Mouse (Mus musculus): ENCODE measurements around the gene Plekha6. TPM values are rescaled to one million over a fixed set of nuclear protein-coding genes. Genes with fewer than 3 reads are reported as not detected.

The Plekha6 gene
- polyA plus RNA-seq, 1 experiment from 2014 or later = 17.7 TPM

- Histone ChIP-seq H3K27ac (ENCODE audit: low read length) (no peak overlapping the region), H3K4me2 (ENCODE audit: low read depth, low read length) (no peak overlapping the region), H3K36me3 (ENCODE audit: control insufficient read depth, insufficient read depth, low read length) (no peaks in the 10 kb centered on the region), H3K4me3 (replicated peaks; ENCODE audit: low read length) (no peak overlapping the region), H3K27me3 (ENCODE audit: control insufficient read depth, insufficient read depth, low read length) (no peaks in the 10 kb centered on the region), H3K4me1 (ENCODE audit: control insufficient read depth, insufficient read depth, low read length) (no peaks in the 10 kb centered on the region), H3K9ac (ENCODE audit: low read length) (no peak overlapping the region), H3K9me3 (replicated peaks; ENCODE audit: control insufficient read depth, low read length) (no peaks in the 10 kb centered on the region)
- ATAC-seq (ENCODE audit: insufficient read depth, low FRiP score) = no peak
- WGBS = 37% methylated on average over 6 of the region's 6 CpGs
Measured at GRCm38 (mm10) chr1:133175150-133175549, 11.1 kb downstream of the Plekha6 start.

- 42% methylated on average over 8 of the region's 8 CpGs for WGBS
- ATAC-seq (ENCODE audit: insufficient read depth, low FRiP score) = no peak
- no peaks in the 10 kb centered on the region for H3K36me3 ChIP-seq (ENCODE audit: control insufficient read depth, insufficient read depth, low read length)
- H3K9ac ChIP-seq (ENCODE audit: low read length) = no peak overlapping the region
- H3K4me3 ChIP-seq (replicated peaks; ENCODE audit: low read length) = no peak overlapping the region
- H3K4me2 ChIP-seq (ENCODE audit: low read depth, low read length) = no peak overlapping the region
- no peaks in the 10 kb centered on the region for H3K9me3 ChIP-seq (replicated peaks; ENCODE audit: control insufficient read depth, low read length)
- peaks cover under 1% of the 10 kb centered on the region; the same call in 1 of the 2 replicates for H3K4me1 ChIP-seq (ENCODE audit: control insufficient read depth, insufficient read depth, low read length)
- no peaks in the 10 kb centered on the region for H3K27me3 ChIP-seq (ENCODE audit: control insufficient read depth, insufficient read depth, low read length)
- peak overlapping the region; percentile 20; the same call in 1 of the 2 replicates for H3K27ac ChIP-seq (ENCODE audit: low read length)
Measured at GRCm38 (mm10) chr1:133177480-133178172, 13.6 kb downstream of the Plekha6 start.

GRCm38 (mm10) chr1:133178732-133179440 lies 14.9 kb downstream of the Plekha6 start:
- Histone ChIP-seq H3K36me3 (ENCODE audit: control insufficient read depth, insufficient read depth, low read length) (no peaks in the 10 kb centered on the region), H3K4me3 (replicated peaks; ENCODE audit: low read length) (no peak overlapping the region), H3K9me3 (replicated peaks; ENCODE audit: control insufficient read depth, low read length) (no peaks in the 10 kb centered on the region), H3K9ac (ENCODE audit: low read length) (peak overlapping the region; percentile 15), H3K4me1 (ENCODE audit: control insufficient read depth, insufficient read depth, low read length) (peaks cover 9% of the 10 kb centered on the region; the same call in 1 of the 2 replicates), H3K27ac (ENCODE audit: low read length) (peak overlapping the region; percentile 20), H3K4me2 (ENCODE audit: low read depth, low read length) (no peak overlapping the region), H3K27me3 (ENCODE audit: control insufficient read depth, insufficient read depth, low read length) (no peaks in the 10 kb centered on the region)
- 68% methylated on average over 11 of the region's 11 CpGs for WGBS
- no peak for ATAC-seq (ENCODE audit: insufficient read depth, low FRiP score)

- peak; percentile 73 for ATAC-seq (ENCODE audit: insufficient read depth, low FRiP score)
- no peaks in the 10 kb centered on the region for H3K9me3 ChIP-seq (replicated peaks; ENCODE audit: control insufficient read depth, low read length)
- H3K27me3 ChIP-seq (ENCODE audit: control insufficient read depth, insufficient read depth, low read length) = no peaks in the 10 kb centered on the region
- H3K4me1 ChIP-seq (ENCODE audit: control insufficient read depth, insufficient read depth, low read length) = peaks cover 9% of the 10 kb centered on the region; the same call in 1 of the 2 replicates
- H3K9ac ChIP-seq (ENCODE audit: low read length) = peak overlapping the region; percentile 67
- H3K4me3 ChIP-seq (replicated peaks; ENCODE audit: low read length) = peak overlapping the region; percentile 48
- H3K36me3 ChIP-seq (ENCODE audit: control insufficient read depth, insufficient read depth, low read length) = no peaks in the 10 kb centered on the region
- peak overlapping the region; percentile 11; the same call in 1 of the 2 replicates for H3K27ac ChIP-seq (ENCODE audit: low read length)
- 3% methylated on average over 31 of the region's 31 CpGs for WGBS
- H3K4me2 ChIP-seq (ENCODE audit: low read depth, low read length) = peak overlapping the region; percentile 70
Measured at GRCm38 (mm10) chr1:133181072-133182015, 17.3 kb downstream of the Plekha6 start.

GRCm38 (mm10) chr1:133182016-133182705 lies 18.2 kb downstream of the Plekha6 start:
- H3K4me3 ChIP-seq (replicated peaks; ENCODE audit: low read length) = peak overlapping the region; percentile 48
- 1% methylated on average over 25 of the region's 25 CpGs for WGBS
- H3K36me3 ChIP-seq (ENCODE audit: control insufficient read depth, insufficient read depth, low read length) = no peaks in the 10 kb centered on the region
- peak overlapping the region; percentile 67 for H3K9ac ChIP-seq (ENCODE audit: low read length)
- no peaks in the 10 kb centered on the region for H3K27me3 ChIP-seq (ENCODE audit: control insufficient read depth, insufficient read depth, low read length)
- no peak for ATAC-seq (ENCODE audit: insufficient read depth, low FRiP score)
- H3K27ac ChIP-seq (ENCODE audit: low read length) = peak overlapping the region; percentile 13; the same call in 1 of the 2 replicates
- no peaks in the 10 kb centered on the region for H3K9me3 ChIP-seq (replicated peaks; ENCODE audit: control insufficient read depth, low read length)
- H3K4me2 ChIP-seq (ENCODE audit: low read depth, low read length) = peak overlapping the region; percentile 70
- peaks cover 9% of the 10 kb centered on the region; the same call in 1 of the 2 replicates for H3K4me1 ChIP-seq (ENCODE audit: control insufficient read depth, insufficient read depth, low read length)

GRCm38 (mm10) chr1:133182706-133183095 lies 18.7 kb downstream of the Plekha6 start:
- no peaks in the 10 kb centered on the region for H3K36me3 ChIP-seq (ENCODE audit: control insufficient read depth, insufficient read depth, low read length)
- no peaks in the 10 kb centered on the region for H3K27me3 ChIP-seq (ENCODE audit: control insufficient read depth, insufficient read depth, low read length)
- WGBS = 8% methylated on average over 16 of the region's 16 CpGs
- H3K4me1 ChIP-seq (ENCODE audit: control insufficient read depth, insufficient read depth, low read length) = peaks cover 9% of the 10 kb centered on the region; the same call in 1 of the 2 replicates
- no peak for ATAC-seq (ENCODE audit: insufficient read depth, low FRiP score)
- peak overlapping the region; percentile 48 for H3K4me3 ChIP-seq (replicated peaks; ENCODE audit: low read length)
- H3K9ac ChIP-seq (ENCODE audit: low read length) = peak overlapping the region; percentile 67
- 0 out of 2 replicates have a peak overlapping the region, but pooled peaks have one; percentile 13 for H3K27ac ChIP-seq (ENCODE audit: low read length)
- no peaks in the 10 kb centered on the region for H3K9me3 ChIP-seq (replicated peaks; ENCODE audit: control insufficient read depth, low read length)
- peak overlapping the region; percentile 70 for H3K4me2 ChIP-seq (ENCODE audit: low read depth, low read length)

- Histone ChIP-seq H3K4me1 (ENCODE audit: control insufficient read depth, insufficient read depth, low read length) (peaks cover 9% of the 10 kb centered on the region; the same call in 1 of the 2 replicates), H3K36me3 (ENCODE audit: control insufficient read depth, insufficient read depth, low read length) (no peaks in the 10 kb centered on the region), H3K4me3 (replicated peaks; ENCODE audit: low read length) (no peak overlapping the region), H3K9me3 (replicated peaks; ENCODE audit: control insufficient read depth, low read length) (no peaks in the 10 kb centered on the region), H3K9ac (ENCODE audit: low read length) (0 out of 2 replicates have a peak overlapping the region, but pooled peaks have one; percentile 32), H3K27ac (ENCODE audit: low read length) (no peak overlapping the region), H3K27me3 (ENCODE audit: control insufficient read depth, insufficient read depth, low read length) (no peaks in the 10 kb centered on the region), H3K4me2 (ENCODE audit: low read depth, low read length) (peak overlapping the region; percentile 70; the same call in 1 of the 2 replicates)
- no peak for ATAC-seq (ENCODE audit: insufficient read depth, low FRiP score)
- WGBS = 57% methylated on average over 16 of the region's 16 CpGs
Measured at GRCm38 (mm10) chr1:133183141-133183925, 19.3 kb downstream of the Plekha6 start.
